Mouse (Mus musculus): Measurements from ENCODE around the gene Olfr437. TPM values are rescaled to one million over a fixed set of nuclear protein-coding genes. Genes with fewer than 3 reads are reported as not detected.

Gene Olfr437
- not detected for polyA plus RNA-seq (2014; fragmentation: Illumina TruSeq; extraction: RNeasy Lipid Tissue Mini Kit (QIAGEN cat#74804); ENCODE audit: low read depth, low replicate concordance)

GRCm38 (mm10) chr6:43162982-43163381 lies at the start of gene Olfr437:
Olfr437 (plus strand) TSS chr6:43163282.

DNA sequence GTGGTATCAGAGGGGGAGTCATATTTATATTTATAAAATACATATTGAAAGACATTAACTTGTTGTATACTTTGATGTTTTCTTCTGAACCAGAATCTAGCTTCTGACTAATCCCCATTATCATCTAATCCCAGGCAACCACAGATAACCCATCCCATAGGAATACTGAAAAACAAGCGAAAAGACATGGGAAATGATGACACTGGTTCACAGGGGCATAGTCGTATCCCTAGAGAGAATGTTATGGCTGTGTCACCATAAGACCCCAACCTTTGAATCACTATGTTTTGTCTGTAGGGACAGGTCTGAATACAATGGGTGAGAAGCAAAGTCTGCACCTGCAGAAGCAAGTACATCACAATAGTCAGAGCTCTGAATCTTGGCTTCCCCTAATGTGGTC lies 16.8 kb upstream of the Olfr437 start, which contains the start of gene Olfr237-ps1:
Gene Olfr237-ps1 (plus strand): TSS at position 301 of the 400 bp plus-strand sequence.

DNA sequence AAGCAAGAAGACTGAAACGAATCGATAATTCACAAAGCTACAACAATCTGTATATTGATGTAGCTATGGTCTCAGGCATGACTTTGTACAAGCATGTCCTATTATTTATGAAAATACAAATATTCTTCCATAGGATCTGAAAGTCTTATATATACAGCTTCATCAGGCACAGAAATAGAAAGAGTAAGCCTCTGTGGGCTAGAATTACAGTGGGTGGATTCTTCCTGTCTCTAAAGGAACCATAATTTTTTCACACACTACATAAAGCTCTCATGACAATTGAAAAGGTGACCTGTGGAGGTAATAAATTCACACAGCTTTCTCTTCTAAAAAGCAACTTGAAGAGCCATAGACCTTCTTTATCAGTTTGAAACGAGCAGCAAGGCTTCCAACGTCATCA lies 8.8 kb downstream of the Olfr437 start, which contains the start of gene Olfr13:
Gene Olfr13 (plus strand): TSS at position 301 of the 400 bp plus-strand sequence.

DNA sequence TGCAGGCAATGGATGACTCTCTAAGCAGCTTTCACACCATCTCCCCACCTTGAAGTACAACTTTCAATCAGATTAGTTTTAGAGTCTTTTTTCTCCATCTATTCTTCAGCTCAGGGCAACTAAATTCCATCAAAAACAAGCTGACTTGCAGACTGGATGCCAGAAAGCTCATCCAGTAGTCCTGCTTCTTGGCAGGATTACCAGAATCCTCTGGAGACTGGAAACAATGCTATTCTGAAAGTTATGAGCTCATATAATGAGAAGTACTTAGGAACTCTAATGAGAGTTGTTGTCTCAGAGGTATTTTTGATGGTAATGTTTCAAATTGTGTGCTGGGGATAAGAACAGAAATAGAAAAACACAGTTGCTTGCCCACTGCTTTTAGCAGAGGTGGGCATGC lies 33.7 kb downstream of the Olfr437 start, which contains the start of gene Olfr435:
Gene Olfr435 (plus strand): TSS at position 366 of the 400 bp plus-strand sequence.

GRCm38 (mm10) chr6:43212873-43213272 lies 49.8 kb downstream of the Olfr437 start, which contains the start of gene Olfr434:
Olfr434 (plus strand) TSS chr6:43213021.

Other genes with a start within 250 kb of the Olfr437 start
- not detected for gene Olfr446, start 241.9 kb upstream of the Olfr437 start, polyA plus RNA-seq (2014; fragmentation: Illumina TruSeq; extraction: RNeasy Lipid Tissue Mini Kit (QIAGEN cat#74804); ENCODE audit: low read depth, low replicate concordance)
- not detected for gene Olfr444, start 214.2 kb upstream of the Olfr437 start, polyA plus RNA-seq (2014; fragmentation: Illumina TruSeq; extraction: RNeasy Lipid Tissue Mini Kit (QIAGEN cat#74804); ENCODE audit: low read depth, low replicate concordance)
- gene Olfr441, start 56.9 kb upstream of the Olfr437 start, polyA plus RNA-seq (2014; fragmentation: Illumina TruSeq; extraction: RNeasy Lipid Tissue Mini Kit (QIAGEN cat#74804); ENCODE audit: low read depth, low replicate concordance) = not detected
- gene Olfr237-ps1, start 16.7 kb upstream of the Olfr437 start, polyA plus RNA-seq (2014; fragmentation: Illumina TruSeq; extraction: RNeasy Lipid Tissue Mini Kit (QIAGEN cat#74804); ENCODE audit: low read depth, low replicate concordance) = not detected
- gene Olfr13, start 8.9 kb downstream of the Olfr437 start, polyA plus RNA-seq (2014; fragmentation: Illumina TruSeq; extraction: RNeasy Lipid Tissue Mini Kit (QIAGEN cat#74804); ENCODE audit: low read depth, low replicate concordance) = not detected
- not detected for gene Olfr435, start 33.9 kb downstream of the Olfr437 start, polyA plus RNA-seq (2014; fragmentation: Illumina TruSeq; extraction: RNeasy Lipid Tissue Mini Kit (QIAGEN cat#74804); ENCODE audit: low read depth, low replicate concordance)
- gene Olfr434, start 49.7 kb downstream of the Olfr437 start, polyA plus RNA-seq (2014; fragmentation: Illumina TruSeq; extraction: RNeasy Lipid Tissue Mini Kit (QIAGEN cat#74804); ENCODE audit: low read depth, low replicate concordance) = not detected
- not detected for gene Olfr47, start 68.2 kb downstream of the Olfr437 start, polyA plus RNA-seq (2014; fragmentation: Illumina TruSeq; extraction: RNeasy Lipid Tissue Mini Kit (QIAGEN cat#74804); ENCODE audit: low read depth, low replicate concordance)
- gene Arhgef5, start 102.3 kb downstream of the Olfr437 start, polyA plus RNA-seq (2014; fragmentation: Illumina TruSeq; extraction: RNeasy Lipid Tissue Mini Kit (QIAGEN cat#74804); ENCODE audit: low read depth, low replicate concordance) = 99.6 TPM
- gene Nobox, start 146.3 kb downstream of the Olfr437 start, polyA plus RNA-seq (2014; fragmentation: Illumina TruSeq; extraction: RNeasy Lipid Tissue Mini Kit (QIAGEN cat#74804); ENCODE audit: low read depth, low replicate concordance) = not detected

All from sigmoid colon, adult 10 weeks (tissue).